Mouse (Mus musculus) intestine, embryonic 14.5 days (tissue): Measurements from ENCODE around the gene Top2a. TPM values are rescaled to one million over a fixed set of nuclear protein-coding genes. Genes with fewer than 3 reads are reported as not detected.
A peak's percentile ranks its signal among the peaks of the same experiment; 100 is the strongest.

Source experiments
- ATAC-seq: fragments of 200-750 bp; cut with Nextera tagmentation; replicated peaks from 2 replicates; pipeline ENCODE4 v1.8.0; 2017; ENCODE audit warnings: low read depth, moderate number of reproducible peaks, moderate TSS enrichment, moderate library complexity; ENCODE audit not compliant: low FRiP score, low TSS enrichment
- DNase-seq: peaks from one replicate; pipeline ENCODE4 v3.0.0-alpha.2; 2018; ENCODE audit warnings: low spot score
- H3K27ac ChIP-seq: fragments of 300-500 bp; sonication (generic); 2 replicates; pipeline ENCODE4 v1.5.1; 2014; ENCODE audit warnings: low read depth, mild to moderate bottlenecking, control low read depth
- H3K27me3 ChIP-seq: fragments of 300-500 bp; sonication (generic); replicated peaks from 2 replicates; pipeline ENCODE4 v1.6.1; 2014; ENCODE audit warnings: low read length, control low read depth; ENCODE audit not compliant: control insufficient read depth, insufficient read depth
- H3K36me3 ChIP-seq: fragments of 300-500 bp; sonication (generic); 2 replicates; pipeline ENCODE4 v1.6.1; 2014; ENCODE audit warnings: low read length, control low read depth; ENCODE audit not compliant: control insufficient read depth, insufficient read depth
- H3K4me1 ChIP-seq: fragments of 300-500 bp; sonication (generic); replicated peaks from 2 replicates; pipeline ENCODE4 v1.6.1; 2014; ENCODE audit warnings: low read length, control low read depth, mixed read lengths; ENCODE audit not compliant: control insufficient read depth, insufficient read depth
- H3K4me2 ChIP-seq: fragments of 300-500 bp; sonication (generic); 2 replicates; pipeline ENCODE4 v1.6.1; 2014; ENCODE audit warnings: low read length
- H3K4me3 ChIP-seq: fragments of 300-500 bp; sonication (generic); 2 replicates; pipeline ENCODE4 v1.5.1; 2014; ENCODE audit warnings: low read depth, low read length, control low read depth, mixed read lengths
- H3K9ac ChIP-seq: fragments of 300-500 bp; sonication (generic); 2 replicates; pipeline ENCODE4 v1.6.1; 2014; ENCODE audit warnings: mild to moderate bottlenecking, low read length
- H3K9me3 ChIP-seq: fragments of 300-500 bp; sonication (generic); 2 replicates; pipeline ENCODE4 v1.6.1; 2016; ENCODE audit warnings: low read length, control low read depth; ENCODE audit not compliant: control insufficient read depth
- WGBS: fragments of 180-500 bp; shearing (Covaris S2); extraction: QIAGEN DNeasy Blood & Tissue Kit; methylation state at CpG from one replicate; pipeline ENCODE4 v1.1.7; 2014; 5-methylcytosine and 5-hydroxymethylcytosine counted together
- polyA plus RNA-seq: library from polyadenylated mRNA; unstranded; fragments of >200 nt; fragmentation: Nextera tagmentation; extraction: Ambion mirVana; gene quantifications from 2 replicates; pipeline ENCODE4 v1.2.1, GENCODE M21; 2014

Top2a gene
- polyA plus RNA-seq, 1 experiment from 2014 or later, result 248 TPM

DNA sequence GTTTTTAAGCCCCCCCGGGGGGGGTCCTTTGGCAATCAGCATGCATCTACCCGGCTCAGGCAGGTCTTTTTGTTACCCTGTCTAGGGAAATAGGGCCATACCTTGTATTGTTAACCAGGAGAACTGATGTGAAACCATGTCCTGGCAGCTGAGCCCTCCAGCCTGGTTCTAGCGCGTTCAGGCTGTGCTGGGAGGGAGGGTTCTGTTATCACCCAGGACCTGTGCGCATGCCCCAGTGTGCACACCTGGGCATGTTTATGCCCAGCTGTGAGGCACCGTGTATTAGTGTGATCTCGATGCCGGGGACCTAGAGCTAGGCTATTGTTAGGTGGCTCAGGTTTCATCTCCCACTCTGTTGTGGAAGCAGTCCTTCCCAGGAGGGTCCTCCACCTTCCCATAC, 62.2 kb downstream of the Top2a start:
- Histone ChIP-seq H3K9ac (peak overlapping the region; percentile 58), H3K27me3 (no peaks in the 10 kb centered on the region), H3K4me2 (peak overlapping the region; percentile 100), H3K27ac (peak overlapping the region; percentile 88), H3K4me3 (peak overlapping the region; percentile 69), H3K36me3 (peaks cover 9% of the 10 kb centered on the region), H3K9me3 (no peaks in the 10 kb centered on the region), H3K4me1 (peaks cover 65% of the 10 kb centered on the region)
- peak; percentile 56 for DNase-seq
- 13% methylated on average over 8 of the region's 8 CpGs for WGBS
- ATAC-seq, result no peak

- peaks cover 59% of the 10 kb centered on the region for H3K4me1 ChIP-seq
- H3K4me3 ChIP-seq, result peak overlapping the region; percentile 69
- WGBS, result 3% methylated on average over 18 of the region's 18 CpGs
- H3K4me2 ChIP-seq, result peak overlapping the region; percentile 100
- ATAC-seq (no peak), DNase-seq (peak; percentile 73)
- peak overlapping the region; percentile 58 for H3K9ac ChIP-seq
- peaks cover 6% of the 10 kb centered on the region for H3K36me3 ChIP-seq
- H3K27me3 ChIP-seq, result no peaks in the 10 kb centered on the region
- no peaks in the 10 kb centered on the region for H3K9me3 ChIP-seq
- peak overlapping the region; percentile 88 for H3K27ac ChIP-seq
These were observed 62.9 kb downstream of the Top2a start for GRCm38 (mm10) chr11:98961051-98961592.

- 1% methylated on average over 47 of the region's 53 CpGs for WGBS
- Histone ChIP-seq H3K9ac (peak overlapping the region; percentile 58), H3K4me3 (peak overlapping the region; percentile 69), H3K27ac (peak overlapping the region; percentile 88), H3K9me3 (no peaks in the 10 kb centered on the region), H3K4me1 (peaks cover 57% of the 10 kb centered on the region), H3K27me3 (no peaks in the 10 kb centered on the region), H3K4me2 (peak overlapping the region; percentile 100), H3K36me3 (peaks cover 6% of the 10 kb centered on the region)
- DNase-seq (peak; percentile 91), ATAC-seq (peak; percentile 22; the same call in 1 of the 2 replicates)
These were observed 63.6 kb downstream of the Top2a start for GRCm38 (mm10) chr11:98960313-98960906.

GRCm38 (mm10) chr11:98959437-98960312, 64.3 kb downstream of the Top2a start:
- ATAC-seq (peak; percentile 18), DNase-seq (peak; percentile 83)
- no peaks in the 10 kb centered on the region for H3K27me3 ChIP-seq
- peaks cover 57% of the 10 kb centered on the region for H3K4me1 ChIP-seq
- no peaks in the 10 kb centered on the region for H3K9me3 ChIP-seq
- peaks cover 6% of the 10 kb centered on the region for H3K36me3 ChIP-seq
- H3K9ac ChIP-seq, result peak overlapping the region; percentile 58
- peak overlapping the region; percentile 69 for H3K4me3 ChIP-seq
- H3K27ac ChIP-seq, result peak overlapping the region; percentile 88
- under 1% methylated on average over 42 of the region's 43 CpGs for WGBS
- peak overlapping the region; percentile 100 for H3K4me2 ChIP-seq

DNA sequence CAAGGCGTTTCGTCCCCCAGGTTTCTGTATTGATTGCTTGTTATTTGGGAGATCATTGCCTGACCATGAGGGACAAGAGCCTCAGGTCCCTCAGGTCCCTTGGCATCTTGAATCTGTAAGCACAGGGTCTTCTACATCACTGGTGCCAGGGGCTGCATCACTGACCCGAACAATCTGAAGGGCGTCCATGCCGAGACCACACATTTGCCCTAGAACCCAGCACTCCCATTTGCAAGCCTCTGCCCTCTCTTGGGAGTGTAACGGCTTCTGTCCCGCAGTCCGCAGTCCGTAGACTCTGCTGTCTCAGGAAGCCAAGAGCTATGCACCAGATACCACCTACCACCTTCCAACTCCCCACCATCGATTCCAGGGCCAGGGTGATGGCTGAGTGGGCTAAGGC, 67.6 kb downstream of the Top2a start:
- H3K4me2 ChIP-seq, result no peak overlapping the region
- peaks cover 49% of the 10 kb centered on the region for H3K4me1 ChIP-seq

DNA sequence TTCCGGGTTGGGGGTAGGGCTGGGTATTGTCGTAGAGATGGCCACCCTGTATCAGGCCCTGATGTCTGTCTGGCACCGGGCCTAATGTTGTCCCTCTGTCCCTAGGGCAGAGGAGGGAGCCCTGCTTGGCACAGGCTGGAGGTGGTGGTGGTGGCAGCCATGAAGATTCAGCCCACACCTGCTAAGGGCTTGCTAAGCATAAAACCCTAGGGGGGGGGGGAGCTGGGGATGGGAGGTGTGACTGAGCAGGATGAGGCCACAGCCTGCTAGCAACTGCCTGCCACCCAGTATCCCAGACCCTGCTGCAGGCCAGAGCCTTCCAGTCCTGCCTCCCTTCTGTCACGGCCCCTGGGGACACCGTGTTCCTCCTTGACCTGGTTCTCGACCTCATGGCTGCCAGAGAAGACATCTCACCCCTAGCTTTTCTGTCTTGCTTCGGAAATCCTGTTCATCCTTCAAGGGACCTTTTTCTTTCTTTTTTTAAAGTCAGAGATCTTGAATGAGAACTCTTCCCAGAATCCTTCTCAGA, 68.2 kb downstream of the Top2a start:
- Histone ChIP-seq H3K4me1 (peaks cover 50% of the 10 kb centered on the region), H3K27ac (peak overlapping the region; percentile 83; the same call in 1 of the 2 replicates), H3K36me3 (peaks cover 19% of the 10 kb centered on the region), H3K4me2 (no peak overlapping the region), H3K4me3 (no peak overlapping the region), H3K9ac (no peak overlapping the region), H3K27me3 (no peaks in the 10 kb centered on the region), H3K9me3 (no peaks in the 10 kb centered on the region)
- 38% methylated on average over 5 of the region's 7 CpGs for WGBS
- DNase-seq, result no peak
- ATAC-seq, result no peak

More for the DNA sequence above, 67.6 kb downstream of the Top2a start:
- 60% methylated on average over 10 of the region's 10 CpGs for WGBS
- no peak overlapping the region for H3K27ac ChIP-seq
- ATAC-seq (no peak), DNase-seq (no peak)
- peaks cover 17% of the 10 kb centered on the region for H3K36me3 ChIP-seq
- H3K9ac ChIP-seq, result no peak overlapping the region
- H3K9me3 ChIP-seq, result no peaks in the 10 kb centered on the region
- H3K27me3 ChIP-seq, result no peaks in the 10 kb centered on the region
- no peak overlapping the region for H3K4me3 ChIP-seq

DNA sequence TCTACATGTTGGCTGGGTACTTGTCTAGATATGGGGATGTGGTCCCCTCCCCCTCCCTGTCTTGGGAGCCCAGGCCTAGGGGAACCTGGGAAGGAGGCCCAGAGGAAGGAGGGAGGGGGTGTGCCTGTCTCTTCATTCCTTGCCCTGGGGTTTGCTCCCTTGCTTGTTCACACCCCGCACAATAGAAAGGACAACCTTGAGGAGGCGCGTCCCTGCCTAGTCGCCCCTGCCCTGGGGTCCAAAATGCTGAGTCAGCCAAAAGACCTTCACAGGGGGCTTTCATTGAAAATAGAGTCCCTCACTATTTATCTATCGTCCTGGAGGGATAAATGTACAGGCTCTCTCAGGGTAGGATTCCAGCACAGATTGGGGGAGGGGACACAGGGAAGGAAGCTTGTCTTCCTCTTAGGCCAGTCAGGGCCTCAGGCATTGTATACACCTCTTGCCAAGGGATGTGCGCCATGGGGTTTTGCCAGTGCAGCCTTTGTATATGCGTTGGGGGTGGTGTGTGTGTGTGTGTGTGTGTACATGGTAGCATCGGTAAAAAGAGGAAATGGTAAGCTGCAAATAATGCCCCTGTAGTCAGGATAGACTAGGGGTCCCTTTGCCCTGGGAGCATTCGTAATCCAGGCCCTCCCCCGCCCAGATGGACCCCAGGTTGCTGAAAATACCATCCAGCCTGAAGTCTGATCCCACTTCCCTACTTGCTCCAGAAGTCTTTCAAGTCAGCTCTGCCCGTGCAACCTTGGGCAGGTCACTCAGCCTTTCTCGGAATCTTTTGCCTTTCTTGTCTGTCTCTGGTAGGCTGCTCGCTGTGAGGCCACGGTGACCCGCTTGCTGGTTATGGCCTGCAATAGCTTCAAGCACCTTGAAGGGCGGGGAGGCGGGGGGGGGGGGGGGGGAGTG, 68.9 kb downstream of the Top2a start:
- H3K27me3 ChIP-seq, result no peaks in the 10 kb centered on the region
- no peak overlapping the region for H3K9ac ChIP-seq
- DNase-seq (peak; percentile 61), ATAC-seq (peak; percentile 22)
- H3K27ac ChIP-seq, result peak overlapping the region; percentile 83
- H3K36me3 ChIP-seq, result peaks cover 25% of the 10 kb centered on the region
- H3K4me2 ChIP-seq, result peak overlapping the region; percentile 40
- H3K4me3 ChIP-seq, result no peak overlapping the region
- no peaks in the 10 kb centered on the region for H3K9me3 ChIP-seq
- WGBS, result 14% methylated on average over 15 of the region's 17 CpGs
- H3K4me1 ChIP-seq, result peaks cover 53% of the 10 kb centered on the region

DNA sequence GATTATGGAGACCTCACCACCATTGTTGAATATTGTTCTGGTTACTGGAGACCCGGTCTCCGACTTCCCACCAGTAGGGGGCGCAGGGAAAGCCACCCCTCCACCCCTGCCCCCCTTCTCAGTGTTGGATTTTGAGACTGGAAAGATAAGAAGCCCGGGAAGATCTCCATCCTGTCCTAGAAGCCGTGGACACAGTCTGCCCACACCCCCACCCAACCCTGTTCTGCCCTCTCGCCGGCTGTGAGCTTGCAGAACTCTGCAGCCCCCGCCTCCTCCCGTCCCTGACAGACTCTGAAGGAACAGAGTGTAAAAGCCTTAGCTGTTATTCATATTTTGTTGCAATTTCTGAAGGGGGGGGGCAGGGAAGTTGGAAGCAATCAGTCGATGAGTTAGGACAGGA, 69.6 kb downstream of the Top2a start:
- Histone ChIP-seq H3K27me3 (no peaks in the 10 kb centered on the region), H3K4me3 (no peak overlapping the region), H3K9ac (no peak overlapping the region), H3K36me3 (peaks cover 25% of the 10 kb centered on the region), H3K9me3 (no peaks in the 10 kb centered on the region), H3K4me2 (peak overlapping the region; percentile 40), H3K4me1 (peaks cover 55% of the 10 kb centered on the region), H3K27ac (peak overlapping the region; percentile 83)
- ATAC-seq (peak; percentile 51), DNase-seq (peak; percentile 92)
- WGBS, result 1% methylated on average over 10 of the region's 10 CpGs
